Mouse (Mus musculus) bone marrow, adult 2 months (tissue): ENCODE results near the gene Nol9.

Experiments
- CTCF ChIP-seq: fragments of 200-500 bp; IDR thresholded peaks from 2 replicates; pipeline ENCODE4 v1.5.1; 2011; ENCODE audit warnings: low read length, control low read depth; ENCODE audit not compliant: control insufficient read depth, insufficient read depth
- POLR2A ChIP-seq: fragments of 200-500 bp; IDR thresholded peaks from 2 replicates; pipeline ENCODE4 v1.6.1; 2011; ENCODE audit warnings: low read depth, mild to moderate bottlenecking, control low read depth, low read length, borderline replicate concordance; ENCODE audit not compliant: control insufficient read depth

GRCm38 (mm10) chr4:152009076-152010051 lies 29.8 kb upstream of the Nol9 start:
- TF ChIP-seq CTCF (no peak), POLR2A (no peak)
